Mouse (Mus musculus) CH12.LX (cell line): ENCODE data around the gene Vmn2r3. TPM values are rescaled to one million over a fixed set of nuclear protein-coding genes. Genes with fewer than 3 reads are reported as not detected.

Experiments
- DNase-seq: peaks from one replicate; pipeline ENCODE4 v3.0.0-alpha.2; 2013; ENCODE audit errors: extremely low read depth
- H3K27ac ChIP-seq: 2 replicates; pipeline ENCODE4 v1.5.1; 2012; ENCODE audit warnings: low read depth, mild to moderate bottlenecking, control low read depth, moderate library complexity; ENCODE audit not compliant: insufficient read depth
- H3K27me3 ChIP-seq: replicated peaks from 2 replicates; pipeline ENCODE3; 2012; ENCODE audit warnings: inconsistent platforms
- H3K36me3 ChIP-seq, 2 experiments: replicated peaks in 1 of 2; 2 replicates each; pipeline versions ENCODE3 to v1.6.1; 2012; ENCODE audit warnings: inconsistent platforms in 1 of 2, low read length in 1 of 2, mild to moderate bottlenecking in 1 of 2, mixed read lengths in 1 of 2, moderate library complexity in 1 of 2; ENCODE audit not compliant: control insufficient read depth in 1 of 2, insufficient read depth in 1 of 2
- H3K4me1 ChIP-seq, 2 experiments: 2 replicates each; pipeline ENCODE4 v1.6.1; 2012; ENCODE audit warnings: inconsistent platforms in 1 of 2, moderate library complexity in 1 of 2; ENCODE audit not compliant: insufficient read depth in 2 of 2, control insufficient read depth in 1 of 2
- H3K4me2 ChIP-seq: 2 replicates; pipeline ENCODE4 v1.6.1; 2012; ENCODE audit warnings: low read depth, mild to moderate bottlenecking, control low read depth; ENCODE audit not compliant: poor library complexity, insufficient read depth, severe bottlenecking
- H3K4me3 ChIP-seq, 3 experiments: fragments of 150-350 bp in 1 of 3; sonication (generic) in 1 of 3; replicated peaks in 1 of 3; 2 replicates each; pipeline versions ENCODE3 to v1.5.1; 2011 to 2012; ENCODE audit warnings: low read depth in 2 of 3, low read length in 2 of 3, mild to moderate bottlenecking in 2 of 3, moderate library complexity in 2 of 3, control low read depth in 1 of 3, improper control_type of control experiment in 1 of 3, inconsistent platforms in 1 of 3, mixed read lengths in 1 of 3; ENCODE audit not compliant: poor library complexity in 1 of 3
- H3K79me2 ChIP-seq: replicated peaks from 2 replicates; pipeline ENCODE4 v1.6.1; 2012; ENCODE audit warnings: mild to moderate bottlenecking, moderate library complexity; ENCODE audit not compliant: control insufficient read depth, poor library complexity, insufficient read depth, severe bottlenecking; ENCODE audit errors: extremely low read depth
- H3K9ac ChIP-seq: 2 replicates; pipeline ENCODE4 v1.6.1; 2012; ENCODE audit warnings: low read depth, mild to moderate bottlenecking, control low read depth, moderate library complexity; ENCODE audit not compliant: insufficient read depth
- H3K9me3 ChIP-seq: replicated peaks from 2 replicates; pipeline ENCODE3; 2012; ENCODE audit warnings: low read length, inconsistent platforms, mixed read lengths
- BHLHE40 ChIP-seq: IDR thresholded peaks from 2 replicates; pipeline ENCODE4 v1.6.1; 2011; ENCODE audit warnings: mild to moderate bottlenecking, low read depth, low read length, improper control_type of control experiment
- CHD1 ChIP-seq: IDR thresholded peaks from 2 replicates; pipeline ENCODE4 v1.6.1; 2012; ENCODE audit warnings: low read depth, low read length, improper control_type of control experiment, inconsistent platforms
- CHD2 ChIP-seq: IDR thresholded peaks from 2 replicates; pipeline ENCODE4 v1.6.1; 2011; ENCODE audit warnings: low read length, improper control_type of control experiment
- CTCF ChIP-seq, 2 experiments: IDR thresholded peaks in 1 of 2; conservative IDR thresholded peaks in 1 of 2; 2 replicates each; pipeline ENCODE4 v1.5.1; 2011 to 2012; ENCODE audit warnings: low read depth in 2 of 2, low read length in 2 of 2, improper control_type of control experiment in 1 of 2, inconsistent platforms in 1 of 2, mild to moderate bottlenecking in 1 of 2, moderate library complexity in 1 of 2
- GABPA ChIP-seq: IDR thresholded peaks from 2 replicates; pipeline ENCODE4 v1.6.1; 2012; ENCODE audit warnings: low read depth, low read length, improper control_type of control experiment, inconsistent platforms; ENCODE audit not compliant: insufficient replicate concordance
- HCFC1 ChIP-seq: IDR thresholded peaks from 2 replicates; pipeline ENCODE4 v1.6.1; 2012; ENCODE audit warnings: low read depth, mild to moderate bottlenecking, inconsistent platforms, low read length, improper control_type of control experiment
- IRF4 ChIP-seq: IDR thresholded peaks from 2 replicates; pipeline ENCODE4 v1.6.1; 2014; ENCODE audit warnings: low read depth, mild to moderate bottlenecking, inconsistent platforms, low read length, improper control_type of control experiment
- KAT2A ChIP-seq: IDR thresholded peaks from 2 replicates; pipeline ENCODE4 v1.6.1; 2012; ENCODE audit warnings: low read length, improper control_type of control experiment, inconsistent platforms; ENCODE audit not compliant: insufficient replicate concordance
- MAFK ChIP-seq: IDR thresholded peaks from 2 replicates; pipeline ENCODE4 v1.6.1; 2011; ENCODE audit warnings: low read length, improper control_type of control experiment; ENCODE audit not compliant: insufficient replicate concordance
- MAX ChIP-seq: IDR thresholded peaks from 2 replicates; pipeline ENCODE4 v1.6.1; 2011; ENCODE audit warnings: low read length, improper control_type of control experiment
- MAZ ChIP-seq: IDR thresholded peaks from 2 replicates; pipeline ENCODE4 v1.6.1; 2012; ENCODE audit warnings: low read depth, mild to moderate bottlenecking, inconsistent platforms, low read length, improper control_type of control experiment, moderate library complexity
- MXI1 ChIP-seq: IDR thresholded peaks from 2 replicates; pipeline ENCODE4 v1.6.1; 2011; ENCODE audit warnings: mild to moderate bottlenecking, low read depth, low read length, improper control_type of control experiment
- NELFE ChIP-seq: IDR thresholded peaks from 2 replicates; pipeline ENCODE4 v1.6.1; 2011; ENCODE audit warnings: low read depth, low read length, improper control_type of control experiment
- NRF1 ChIP-seq: IDR thresholded peaks from 2 replicates; pipeline ENCODE4 v1.6.1; 2014; ENCODE audit warnings: low read depth, mild to moderate bottlenecking, inconsistent platforms, low read length, improper control_type of control experiment, moderate library complexity
- PAX5 ChIP-seq: IDR thresholded peaks from 2 replicates; pipeline ENCODE4 v1.6.1; 2012; ENCODE audit warnings: low read length, inconsistent platforms, mixed read lengths
- POLR2A ChIP-seq: IDR thresholded peaks from 2 replicates; pipeline ENCODE4 v1.6.1; 2011; ENCODE audit warnings: low read depth, mild to moderate bottlenecking, improper control_type of control experiment, low read length
- RAD21 ChIP-seq: IDR thresholded peaks from 2 replicates; pipeline ENCODE4 v1.6.1; 2011; ENCODE audit warnings: low read depth, mild to moderate bottlenecking, low read length, improper control_type of control experiment, moderate library complexity
- RCOR1 ChIP-seq: conservative IDR thresholded peaks from 2 replicates; pipeline ENCODE4 v1.6.1; 2012; ENCODE audit warnings: low read depth, mild to moderate bottlenecking, inconsistent platforms, low read length, improper control_type of control experiment
- SMC3 ChIP-seq: IDR thresholded peaks from 2 replicates; pipeline ENCODE4 v1.6.1; 2011; ENCODE audit warnings: low read depth, low read length, improper control_type of control experiment
- TCF12 ChIP-seq: IDR thresholded peaks from 2 replicates; pipeline ENCODE4 v1.6.1; 2014; ENCODE audit warnings: low read depth, mild to moderate bottlenecking, inconsistent platforms, low read length, improper control_type of control experiment
- USF2 ChIP-seq: conservative IDR thresholded peaks from 2 replicates; pipeline ENCODE4 v1.6.1; 2011; ENCODE audit warnings: low read depth, low read length, improper control_type of control experiment
- ZKSCAN1 ChIP-seq: IDR thresholded peaks from 2 replicates; pipeline ENCODE4 v1.6.1; 2012; ENCODE audit warnings: low read depth, inconsistent platforms, low read length, improper control_type of control experiment, borderline replicate concordance
- dilution Hi-C: fragments of 300-500 bp; cut with MboI; formaldehyde crosslinking; loops from 2 replicates; pipeline ENCODE4 v1.14.3; 2020; ENCODE audit warnings: low sequenced_read_pairs; ENCODE audit not compliant: extremely low pct_unique_long_range_greater_than_20kb, extremely low pct_ligation_motif_present
- in situ Hi-C: fragments of 300-500 bp; cut with MboI; formaldehyde crosslinking; loops from 3 replicates; pipeline ENCODE4 v1.14.3; 2019; ENCODE audit warnings: low sequenced_read_pairs, low pct_ligation_motif_present, low pct_unique_long_range_greater_than_20kb, mixed read lengths
- polyA plus RNA-seq: library from polyadenylated mRNA; unstranded; fragments of >175 nt; gene quantifications from 2 replicates; pipeline ENCODE4 v1.2.1, GENCODE M21; 2012; ENCODE audit warnings: low read depth; ENCODE audit not compliant: insufficient read length
- total RNA-seq, 2 experiments: library from RNA; depleted of rRNA; stranded (reverse); fragments of 300-350 nt in 1 of 2; fragments of >200 nt in 1 of 2; gene quantifications; 2 replicates each; pipeline ENCODE4 v1.2.3; 2012 to 2014

Gene Vmn2r3
- total and polyA plus RNA-seq, 3 experiments = 0.06 TPM; not detected in 2

DNA sequence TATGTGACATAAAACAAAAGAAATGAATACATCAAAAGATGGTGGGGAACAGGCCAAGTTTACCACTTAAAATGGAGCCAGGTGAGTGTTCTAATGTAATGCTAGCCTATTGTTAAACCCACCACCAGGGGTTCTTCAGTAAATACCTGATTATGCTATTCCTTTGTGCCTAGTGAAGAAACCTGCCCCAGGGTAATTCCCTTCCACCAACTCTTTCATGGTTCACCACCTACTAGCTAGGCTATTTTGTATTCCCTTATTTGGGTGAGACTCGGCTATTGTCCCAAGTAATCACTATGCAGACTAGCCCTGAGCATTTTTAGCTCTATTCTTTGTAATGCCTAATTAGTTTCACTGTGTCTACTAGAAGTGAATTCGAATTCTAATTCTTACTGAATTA is 32.3 kb upstream of the Vmn2r3 start:
- Histone ChIP-seq H3K27me3 (no peaks in the 10 kb centered on the region), H3K79me2 (no peaks in the 10 kb centered on the region), H3K36me3 (no peaks in the 10 kb centered on the region), H3K27ac (no peak overlapping the region), H3K9ac (no peak overlapping the region), H3K4me2 (no peak overlapping the region), H3K4me1 (peaks cover 0 to 10% of the 10 kb centered on the region in 2 experiments; a peak in 1 of 4 replicates), H3K9me3 (no peaks in the 10 kb centered on the region), H3K4me3 (no peak overlapping the region)
- no peak for TF ChIP-seq CHD2
- TF ChIP-seq CHD1 = no peak
- TF ChIP-seq NELFE = no peak
- no peak for TF ChIP-seq POLR2A
- TF ChIP-seq RCOR1 = no peak
- no peak for TF ChIP-seq ZKSCAN1
- no peak for TF ChIP-seq BHLHE40
- TF ChIP-seq KAT2A = no peak
- TF ChIP-seq MAFK = no peak
- no peak for TF ChIP-seq USF2
- TF ChIP-seq CTCF (conservative IDR thresholded peaks at IDR 0.05 in 1 of 2, IDR thresholded peaks at IDR 0.05 in 1 of 2; ENCODE audit: low read depth in 2 of 2, low read length in 2 of 2) = no peak
- TF ChIP-seq RAD21 = no peak
- TF ChIP-seq SMC3 = no peak
- TF ChIP-seq GABPA = no peak
- no peak for TF ChIP-seq MAX
- TF ChIP-seq MAZ = no peak
- no peak for TF ChIP-seq IRF4
- TF ChIP-seq TCF12 = no peak
- no peak for TF ChIP-seq MXI1
- no peak for TF ChIP-seq NRF1
- dilution Hi-C loops (no loop called here), in situ Hi-C loops (no loop called here)
- peak; percentile 21 for DNase-seq

DNA sequence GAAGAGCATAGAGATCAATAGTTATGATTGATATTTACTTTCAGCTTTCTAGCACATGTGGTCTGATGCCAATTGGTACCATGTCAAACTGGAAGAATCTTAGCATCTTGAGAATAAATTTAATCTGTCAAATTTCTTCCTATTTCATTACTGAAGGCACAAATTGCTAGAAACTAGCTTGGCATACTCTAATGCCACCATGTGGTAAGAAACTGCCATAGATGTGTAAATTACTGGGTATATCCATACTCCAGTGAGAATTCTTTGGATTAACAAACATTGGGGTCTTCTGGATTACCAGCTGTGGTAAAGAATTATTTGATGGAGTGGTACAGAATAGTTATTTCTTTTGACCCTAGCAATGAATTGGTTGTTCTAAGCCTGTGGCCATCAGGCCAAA is 17.3 kb upstream of the Vmn2r3 start:
- no peak for DNase-seq
- Histone ChIP-seq H3K4me3 (no peak overlapping the region), H3K27me3 (no peaks in the 10 kb centered on the region), H3K36me3 (no peaks in the 10 kb centered on the region), H3K4me1 (no peaks in the 10 kb centered on the region), H3K9me3 (no peaks in the 10 kb centered on the region), H3K79me2 (no peaks in the 10 kb centered on the region), H3K9ac (no peak overlapping the region), H3K27ac (no peak overlapping the region), H3K4me2 (no peak overlapping the region)
- in situ Hi-C loops = no loop called here
- TF ChIP-seq CTCF (conservative IDR thresholded peaks at IDR 0.05 in 1 of 2, IDR thresholded peaks at IDR 0.05 in 1 of 2; ENCODE audit: low read depth in 2 of 2, low read length in 2 of 2) = peak in 1 of 2 experiments; percentile 46; a peak in 2 of 4 replicates
- peak; percentile 38 for TF ChIP-seq SMC3
- no peak for TF ChIP-seq HCFC1
- no peak for TF ChIP-seq CHD2
- TF ChIP-seq PAX5 = no peak
- peak; percentile 50 for TF ChIP-seq RAD21
- TF ChIP-seq MAX = no peak
- TF ChIP-seq BHLHE40 = no peak
- dilution Hi-C loops = no loop called here
